Mouse (Mus musculus) brain, embryonic 14.5 days (tissue): ENCODE measurements at regions not wholly inside any gene's neighbourhood (a gene's known extent, or its start where the extent isn't known, plus 50 kb on each side); places are given as distances from the start of the nearest gene placed in this dataset.

Source experiments
- CTCF ChIP-seq: fragments of 200-500 bp; IDR thresholded peaks from 2 replicates; pipeline ENCODE4 v1.5.1; 2012; ENCODE audit warnings: inconsistent platforms, mild to moderate bottlenecking, moderate library complexity, borderline replicate concordance; ENCODE audit not compliant: insufficient read depth, insufficient read length; ENCODE audit errors: extremely low read depth
- POLR2A ChIP-seq: fragments of 200-500 bp; IDR thresholded peaks from 2 replicates; pipeline ENCODE4 v1.6.1; 2012; ENCODE audit warnings: mild to moderate bottlenecking, inconsistent platforms, borderline replicate concordance; ENCODE audit not compliant: poor library complexity, insufficient read depth, insufficient read length, severe bottlenecking; ENCODE audit errors: extremely low read depth

DNA sequence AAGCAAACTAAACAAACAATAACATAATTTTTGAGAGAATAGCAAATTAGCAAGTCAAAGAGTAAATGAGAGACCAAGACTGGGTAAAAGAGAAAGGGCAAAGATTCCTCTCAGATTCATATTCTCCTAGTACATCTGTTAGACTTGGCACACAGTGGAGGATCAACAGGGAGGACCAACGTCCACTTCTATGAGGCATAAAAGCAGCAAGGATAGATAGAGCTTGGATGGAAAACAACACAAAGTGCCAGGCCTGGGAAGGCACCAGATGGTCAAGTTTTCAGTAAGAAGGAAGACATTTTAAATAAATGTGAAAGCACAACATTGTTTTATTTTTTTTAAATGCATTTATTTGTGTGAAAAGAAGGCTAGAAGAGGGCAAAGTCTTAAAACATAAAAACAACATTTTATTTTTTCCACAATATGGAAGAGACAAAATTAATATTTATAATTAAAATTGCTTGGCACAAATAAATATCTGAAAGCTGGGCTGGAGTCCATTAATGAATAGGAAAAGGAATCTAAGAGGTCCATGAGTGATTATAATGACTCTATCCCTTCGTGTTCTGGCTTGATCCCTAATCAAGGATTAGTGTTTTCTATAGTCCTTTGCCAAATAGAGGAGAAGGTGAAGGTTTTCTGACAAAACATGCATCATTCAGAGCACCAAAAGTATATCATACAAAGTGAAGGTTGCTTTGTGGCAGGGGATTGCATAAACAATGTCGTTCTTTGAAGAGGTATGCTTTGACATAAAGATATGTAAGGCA, 1018.2 kb downstream of the Cdh18 start:
- TF ChIP-seq CTCF (no peak), POLR2A (no peak)
